Mouse (Mus musculus): ENCODE results near the gene Cmip.

DNA sequence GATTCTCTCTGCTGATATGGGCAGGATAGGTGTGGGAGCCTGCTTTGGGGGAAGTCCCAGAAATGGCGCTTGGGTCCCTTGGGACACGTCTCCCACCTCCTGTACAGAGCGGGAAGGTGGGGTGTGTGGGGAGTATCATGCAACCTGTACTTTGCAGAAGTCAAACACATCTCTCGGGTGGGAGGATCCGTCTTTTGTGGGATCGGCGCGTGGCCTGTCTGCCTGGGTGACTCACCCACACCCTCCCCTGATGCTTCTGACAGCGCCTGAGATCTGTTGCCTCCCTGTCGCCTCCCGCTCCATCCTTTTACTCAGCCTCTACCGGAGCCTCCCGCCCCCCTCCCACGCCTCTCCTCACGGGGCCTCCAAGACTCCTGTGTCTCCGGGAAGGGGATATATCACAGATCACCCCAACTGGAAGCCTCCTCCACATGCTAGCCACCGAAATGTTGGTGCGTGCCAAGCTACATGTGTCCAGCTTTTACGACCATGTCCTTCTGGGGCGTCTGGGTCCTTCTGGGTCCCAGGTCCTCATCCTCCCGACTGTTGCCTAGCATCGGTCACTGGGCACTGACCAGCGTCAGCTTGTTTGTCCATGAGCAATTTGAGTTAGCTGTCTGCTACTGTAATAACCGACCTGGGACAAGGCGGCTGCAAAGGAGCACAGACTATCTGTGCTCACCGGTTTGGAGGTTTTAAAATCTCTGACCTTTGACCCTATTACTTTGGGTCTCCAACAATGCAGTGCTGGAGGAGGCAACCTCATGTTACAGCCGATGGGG, 75.6 kb downstream of the Cmip start:
- TF ChIP-seq USF1 (IDR thresholded peaks at IDR 0.05; ENCODE audit: low read depth) (no peak), MAX (IDR thresholded peaks at IDR 0.05) (no peak)

Data from C2C12 (cell line).